Mouse (Mus musculus): ENCODE measurements around the gene Kcnk7. TPM values are rescaled to one million over a fixed set of nuclear protein-coding genes. Genes with fewer than 3 reads are reported as not detected.

Kcnk7 gene
- not detected for polyA plus RNA-seq (2014; fragmentation: Illumina TruSeq; extraction: RNeasy Lipid Tissue Mini Kit (QIAGEN cat#74804); ENCODE audit: low read depth, low replicate concordance)

DNA sequence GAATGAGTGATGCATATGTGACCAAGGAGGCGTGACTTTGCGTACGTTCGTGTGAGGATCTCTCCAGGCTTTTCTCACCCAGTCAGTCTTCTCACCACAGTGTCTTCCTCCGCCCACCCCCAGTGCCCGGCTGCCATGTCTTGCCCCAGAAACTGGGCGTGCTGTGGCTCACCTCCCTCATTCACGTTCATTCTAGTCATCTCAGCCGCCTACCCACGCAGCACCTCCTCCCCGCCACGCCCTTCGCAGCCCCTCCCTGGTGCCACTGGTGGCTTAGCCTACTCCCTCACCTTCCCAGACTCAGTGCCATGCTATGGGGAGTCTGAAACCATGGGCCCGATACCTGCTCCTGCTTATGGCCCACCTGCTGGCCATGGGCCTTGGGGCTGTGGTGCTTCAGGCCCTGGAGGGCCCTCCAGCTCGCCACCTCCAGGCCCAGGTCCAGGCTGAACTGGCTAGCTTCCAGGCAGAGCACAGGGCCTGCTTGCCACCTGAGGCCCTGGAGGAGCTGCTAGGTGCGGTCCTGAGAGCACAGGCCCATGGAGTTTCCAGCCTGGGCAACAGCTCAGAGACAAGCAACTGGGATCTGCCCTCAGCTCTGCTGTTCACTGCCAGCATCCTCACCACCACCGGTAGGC is at the start of gene Kcnk7:
Gene Kcnk7, plus strand, starts transcription at position 205 of the 638 bp plus-strand sequence.

DNA sequence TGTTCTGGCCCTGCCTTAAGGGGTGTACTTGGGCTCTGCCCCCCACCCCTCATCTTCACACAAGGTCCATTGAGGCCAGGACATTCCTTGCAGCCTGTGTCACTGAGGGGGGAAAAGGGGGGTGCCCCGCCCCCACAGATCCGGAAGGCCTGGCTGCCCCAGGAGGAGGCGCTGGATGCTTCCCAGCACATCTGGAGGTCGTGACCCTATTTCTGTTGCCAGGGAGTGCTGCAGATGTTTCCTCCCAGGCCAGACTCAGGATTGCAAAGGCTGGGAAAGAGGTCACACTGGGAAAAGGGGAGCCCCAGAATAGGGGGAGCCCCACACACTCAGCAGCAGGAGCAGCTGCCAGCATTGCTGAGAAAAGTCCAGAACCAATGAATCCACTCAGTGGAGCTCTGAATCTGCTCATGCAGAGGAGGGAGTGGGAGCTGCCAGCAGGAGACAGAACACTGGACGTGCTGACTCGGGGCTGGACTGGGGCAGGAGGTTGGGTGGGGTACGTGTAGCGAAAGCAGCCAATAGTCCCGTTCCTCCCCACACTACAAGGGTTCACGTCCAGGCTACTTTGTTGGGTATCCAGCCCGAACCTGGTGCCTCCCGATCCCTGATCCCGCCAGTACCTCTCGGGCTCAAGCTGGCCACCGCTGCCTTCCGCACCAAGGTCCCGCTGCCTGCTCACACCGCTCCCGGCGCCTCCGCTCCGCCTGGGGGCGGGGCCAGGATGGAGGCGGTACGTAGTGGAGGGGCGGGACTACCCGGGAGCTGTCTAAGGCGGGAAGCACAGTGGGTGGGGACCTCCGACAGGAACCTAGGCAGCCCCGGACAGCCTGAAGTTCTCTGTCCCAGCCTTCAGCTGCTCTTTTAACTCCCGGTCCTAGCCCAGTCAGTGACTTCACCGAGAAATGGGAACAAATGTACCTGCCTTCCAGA is 40.9 kb upstream of the Kcnk7 start, which contains the start of gene Sipa1:
Gene Sipa1, minus strand, starts transcription at position 727 of the 933 bp plus-strand sequence.

DNA sequence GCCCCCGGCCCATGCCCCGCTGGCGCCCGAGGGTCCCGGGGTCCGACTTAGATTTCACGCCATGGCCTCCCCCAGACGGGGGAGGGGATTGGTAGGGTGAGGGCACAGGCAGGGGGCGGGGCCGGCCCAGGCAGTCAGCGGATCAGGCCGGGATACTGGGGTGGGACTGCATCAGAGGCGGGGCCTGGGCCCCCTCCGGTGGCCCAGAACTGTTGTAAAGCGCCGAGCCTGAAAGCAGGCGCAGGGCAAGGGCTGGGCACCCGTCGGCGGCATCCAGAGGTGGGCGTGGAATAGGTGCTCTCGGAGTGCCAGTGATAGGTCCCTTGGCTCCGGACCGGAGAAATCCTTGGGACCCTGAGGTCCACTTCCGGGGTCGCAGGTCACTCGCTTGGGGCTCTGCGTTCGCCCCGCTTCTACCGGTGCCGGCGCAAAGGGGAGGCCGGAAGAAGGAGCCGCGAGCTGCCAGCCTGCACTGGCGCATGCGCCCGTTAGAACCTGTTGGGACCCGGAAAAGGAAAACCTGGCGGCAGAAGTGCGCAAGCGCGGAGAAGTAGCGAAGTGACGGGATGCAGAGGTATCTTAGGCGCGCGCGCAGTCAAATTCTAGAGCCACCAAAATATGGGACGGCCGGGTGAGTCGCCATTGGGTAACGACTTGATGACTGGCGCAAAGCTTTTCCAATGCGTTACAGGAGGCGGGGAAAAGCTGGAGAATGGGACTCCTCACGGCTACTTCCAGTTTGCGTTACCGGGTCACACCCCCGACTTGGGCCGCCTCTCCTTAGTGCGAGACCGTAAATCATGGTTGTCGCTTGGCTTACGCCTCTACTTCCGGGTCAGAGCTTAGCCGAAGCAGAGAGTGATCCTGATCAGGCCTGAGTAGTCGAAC is 15.7 kb upstream of the Kcnk7 start, which contains the start of the genes Map3k11 and Pcnx3:
Gene Map3k11, plus strand, starts transcription at position 543 of the 888 bp plus-strand sequence.
Gene Pcnx3, minus strand, starts transcription at position 709 of the 888 bp plus-strand sequence.

DNA sequence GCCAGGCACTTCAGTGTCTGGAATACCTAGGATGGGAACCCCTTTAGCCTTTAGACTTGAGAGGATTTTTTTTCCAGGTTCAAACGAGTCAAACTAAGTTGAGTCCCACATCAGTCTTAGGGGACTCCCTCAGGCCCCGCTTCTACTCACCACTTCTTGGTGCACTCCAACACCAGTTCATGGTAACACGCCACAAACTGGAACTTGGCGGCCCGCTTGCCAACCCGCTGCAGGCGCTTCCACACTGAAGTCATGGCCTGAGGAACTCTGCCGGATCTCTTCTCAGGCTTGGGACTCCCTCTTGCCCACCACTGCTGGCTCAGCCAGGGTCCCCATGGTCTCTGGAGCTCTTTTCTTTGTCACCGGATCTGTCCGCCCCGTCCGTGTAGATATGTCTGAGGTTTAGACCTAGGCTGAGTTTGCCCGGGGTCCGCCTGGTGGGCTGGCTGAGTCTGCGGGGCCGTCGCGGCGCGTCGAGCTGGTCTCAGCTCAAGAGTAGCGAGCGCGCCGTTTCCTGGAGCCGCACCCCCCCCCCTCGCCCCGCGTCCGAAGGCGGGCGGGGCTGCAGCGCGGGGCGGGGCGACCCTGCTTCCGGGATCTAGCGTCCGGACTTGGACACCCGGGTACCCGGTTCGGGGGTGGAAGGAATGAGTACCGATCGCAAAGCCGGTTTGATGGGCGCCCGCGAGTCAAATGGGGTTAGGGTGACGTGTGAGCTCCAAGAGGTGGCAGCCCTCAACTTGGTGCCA is 21.8 kb downstream of the Kcnk7 start, which contains the start of gene Ehbp1l1:
Gene Ehbp1l1, minus strand, starts transcription at position 551 of the 749 bp plus-strand sequence.

DNA sequence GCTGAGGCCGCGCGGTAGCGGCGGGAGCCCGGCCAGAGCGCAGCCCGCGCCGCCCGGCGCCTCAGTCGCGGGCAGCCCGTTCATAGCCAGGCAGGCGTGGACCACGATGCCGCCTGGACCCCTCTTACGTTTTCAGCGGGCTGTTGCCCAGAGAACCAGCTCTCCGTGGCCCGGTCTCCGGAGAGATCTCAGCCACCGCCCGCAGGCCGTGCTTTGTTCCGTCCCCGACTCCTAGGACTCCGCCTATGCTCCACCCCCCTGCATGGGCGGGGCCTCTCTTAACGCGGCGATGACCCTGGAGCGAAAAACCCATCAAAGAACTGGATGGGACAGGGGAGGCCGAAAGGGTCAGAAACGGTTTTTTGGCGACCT is 25.3 kb downstream of the Kcnk7 start, which contains the start of gene Fam89b:
Gene Fam89b, minus strand, starts transcription at position 210 of the 372 bp plus-strand sequence.

DNA sequence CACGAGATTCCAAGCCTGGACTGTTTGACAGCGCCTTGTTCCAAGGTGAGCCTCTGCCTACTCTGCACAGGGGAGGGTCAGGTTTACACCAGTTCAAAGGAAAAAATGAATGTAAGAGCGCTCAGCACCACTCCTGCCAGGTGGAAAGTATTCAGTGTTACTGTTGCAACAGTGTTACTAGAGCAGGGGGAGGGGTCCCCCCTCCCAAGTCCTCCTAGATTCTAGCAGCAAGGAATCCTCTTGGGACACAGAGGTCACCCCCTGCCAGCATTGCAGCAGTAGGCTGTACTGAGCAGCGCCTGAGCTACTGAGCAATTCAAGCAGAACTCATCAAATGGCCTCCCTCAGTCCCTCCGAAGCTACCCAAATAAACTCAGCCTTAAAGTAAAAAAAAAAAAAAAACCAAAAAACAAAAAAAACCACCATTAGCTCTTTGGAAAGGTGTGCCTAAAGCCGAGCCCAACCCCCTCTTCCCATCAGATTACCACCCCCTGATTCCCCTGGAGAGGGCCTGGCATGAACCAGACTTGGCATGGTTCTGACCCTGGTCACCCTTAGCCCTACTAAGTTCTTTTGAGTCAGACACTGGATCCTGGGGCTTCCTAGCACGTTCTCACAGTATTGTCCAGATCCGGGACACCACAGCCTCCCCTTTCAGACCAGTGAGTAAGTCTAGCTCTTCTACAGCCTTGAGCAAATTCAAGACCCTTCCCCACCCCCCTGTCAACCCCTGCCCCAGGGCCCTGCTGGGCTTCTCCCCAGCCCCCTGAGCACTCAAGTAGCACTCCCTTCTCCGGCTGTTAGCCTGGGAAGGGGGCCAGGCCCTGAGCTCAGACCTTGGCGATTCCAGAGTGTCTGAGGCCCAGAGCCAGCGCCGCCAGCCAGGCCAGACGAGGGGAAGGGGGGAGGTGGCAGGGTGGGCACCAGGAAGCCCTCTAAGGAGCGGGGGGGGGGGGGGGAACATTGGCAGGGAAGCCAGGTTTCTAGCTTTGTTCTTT is 36.5 kb downstream of the Kcnk7 start, which contains the start of gene Ltbp3:
Gene Ltbp3, plus strand, starts transcription at position 585 of the 998 bp plus-strand sequence.

Other genes with a start within 250 kb of the Kcnk7 start
- gene Ccdc85b, start 246.5 kb upstream of the Kcnk7 start, polyA plus RNA-seq (2014; fragmentation: Illumina TruSeq; extraction: RNeasy Lipid Tissue Mini Kit (QIAGEN cat#74804); ENCODE audit: low read depth, low replicate concordance), result 0.14 TPM
- gene Fibp, start 243.8 kb upstream of the Kcnk7 start, polyA plus RNA-seq (2014; fragmentation: Illumina TruSeq; extraction: RNeasy Lipid Tissue Mini Kit (QIAGEN cat#74804); ENCODE audit: low read depth, low replicate concordance), result 5.3 TPM
- not detected for gene Ctsw, start 235.9 kb upstream of the Kcnk7 start, polyA plus RNA-seq (2014; fragmentation: Illumina TruSeq; extraction: RNeasy Lipid Tissue Mini Kit (QIAGEN cat#74804); ENCODE audit: low read depth, low replicate concordance)
- 0.52 TPM for gene Efemp2, start 230.4 kb upstream of the Kcnk7 start, polyA plus RNA-seq (2014; fragmentation: Illumina TruSeq; extraction: RNeasy Lipid Tissue Mini Kit (QIAGEN cat#74804); ENCODE audit: low read depth, low replicate concordance)
- 1.2 TPM for gene Mus81, start 216.0 kb upstream of the Kcnk7 start, polyA plus RNA-seq (2014; fragmentation: Illumina TruSeq; extraction: RNeasy Lipid Tissue Mini Kit (QIAGEN cat#74804); ENCODE audit: low read depth, low replicate concordance)
- gene Cfl1, start 213.9 kb upstream of the Kcnk7 start, polyA plus RNA-seq (2014; fragmentation: Illumina TruSeq; extraction: RNeasy Lipid Tissue Mini Kit (QIAGEN cat#74804); ENCODE audit: low read depth, low replicate concordance), result 118 TPM
- gene 1700020D05Rik, start 200.6 kb upstream of the Kcnk7 start, polyA plus RNA-seq (2014; fragmentation: Illumina TruSeq; extraction: RNeasy Lipid Tissue Mini Kit (QIAGEN cat#74804); ENCODE audit: low read depth, low replicate concordance), result 127 TPM
- 0.91 TPM for gene Snx32, start 193.8 kb upstream of the Kcnk7 start, polyA plus RNA-seq (2014; fragmentation: Illumina TruSeq; extraction: RNeasy Lipid Tissue Mini Kit (QIAGEN cat#74804); ENCODE audit: low read depth, low replicate concordance)
- 1.9 TPM for gene Ovol1, start 143.7 kb upstream of the Kcnk7 start, polyA plus RNA-seq (2014; fragmentation: Illumina TruSeq; extraction: RNeasy Lipid Tissue Mini Kit (QIAGEN cat#74804); ENCODE audit: low read depth, low replicate concordance)
- not detected for gene Ap5b1, start 136.3 kb upstream of the Kcnk7 start, polyA plus RNA-seq (2014; fragmentation: Illumina TruSeq; extraction: RNeasy Lipid Tissue Mini Kit (QIAGEN cat#74804); ENCODE audit: low read depth, low replicate concordance)
- gene Rnaseh2c, start 102.5 kb upstream of the Kcnk7 start, polyA plus RNA-seq (2014; fragmentation: Illumina TruSeq; extraction: RNeasy Lipid Tissue Mini Kit (QIAGEN cat#74804); ENCODE audit: low read depth, low replicate concordance), result 0.25 TPM
- gene Kat5, start 94.1 kb upstream of the Kcnk7 start, polyA plus RNA-seq (2014; fragmentation: Illumina TruSeq; extraction: RNeasy Lipid Tissue Mini Kit (QIAGEN cat#74804); ENCODE audit: low read depth, low replicate concordance), result 52.9 TPM
- 1.1 TPM for gene Rela, start 66.9 kb upstream of the Kcnk7 start, polyA plus RNA-seq (2014; fragmentation: Illumina TruSeq; extraction: RNeasy Lipid Tissue Mini Kit (QIAGEN cat#74804); ENCODE audit: low read depth, low replicate concordance)
- gene Sipa1, start 40.7 kb upstream of the Kcnk7 start, polyA plus RNA-seq (2014; fragmentation: Illumina TruSeq; extraction: RNeasy Lipid Tissue Mini Kit (QIAGEN cat#74804); ENCODE audit: low read depth, low replicate concordance), result 0.07 TPM
- gene Map3k11, start 15.6 kb upstream of the Kcnk7 start, polyA plus RNA-seq (2014; fragmentation: Illumina TruSeq; extraction: RNeasy Lipid Tissue Mini Kit (QIAGEN cat#74804); ENCODE audit: low read depth, low replicate concordance), result 2.6 TPM
- 0.55 TPM for gene Pcnx3, start 15.5 kb upstream of the Kcnk7 start, polyA plus RNA-seq (2014; fragmentation: Illumina TruSeq; extraction: RNeasy Lipid Tissue Mini Kit (QIAGEN cat#74804); ENCODE audit: low read depth, low replicate concordance)
- 3.6 TPM for gene Ehbp1l1, start 21.9 kb downstream of the Kcnk7 start, polyA plus RNA-seq (2014; fragmentation: Illumina TruSeq; extraction: RNeasy Lipid Tissue Mini Kit (QIAGEN cat#74804); ENCODE audit: low read depth, low replicate concordance)
- gene Fam89b, start 25.3 kb downstream of the Kcnk7 start, polyA plus RNA-seq (2014; fragmentation: Illumina TruSeq; extraction: RNeasy Lipid Tissue Mini Kit (QIAGEN cat#74804); ENCODE audit: low read depth, low replicate concordance), result 4.0 TPM
- 0.53 TPM for gene Ltbp3, start 36.5 kb downstream of the Kcnk7 start, polyA plus RNA-seq (2014; fragmentation: Illumina TruSeq; extraction: RNeasy Lipid Tissue Mini Kit (QIAGEN cat#74804); ENCODE audit: low read depth, low replicate concordance)
- 0.52 TPM for gene Scyl1, start 67.1 kb downstream of the Kcnk7 start, polyA plus RNA-seq (2014; fragmentation: Illumina TruSeq; extraction: RNeasy Lipid Tissue Mini Kit (QIAGEN cat#74804); ENCODE audit: low read depth, low replicate concordance)
- 3.8 TPM for gene Frmd8, start 170.9 kb downstream of the Kcnk7 start, polyA plus RNA-seq (2014; fragmentation: Illumina TruSeq; extraction: RNeasy Lipid Tissue Mini Kit (QIAGEN cat#74804); ENCODE audit: low read depth, low replicate concordance)
- gene Slc25a45, start 173.4 kb downstream of the Kcnk7 start, polyA plus RNA-seq (2014; fragmentation: Illumina TruSeq; extraction: RNeasy Lipid Tissue Mini Kit (QIAGEN cat#74804); ENCODE audit: low read depth, low replicate concordance), result 2.8 TPM
- 0.38 TPM for gene Tigd3, start 189.8 kb downstream of the Kcnk7 start, polyA plus RNA-seq (2014; fragmentation: Illumina TruSeq; extraction: RNeasy Lipid Tissue Mini Kit (QIAGEN cat#74804); ENCODE audit: low read depth, low replicate concordance)
- gene Dpf2, start 208.6 kb downstream of the Kcnk7 start, polyA plus RNA-seq (2014; fragmentation: Illumina TruSeq; extraction: RNeasy Lipid Tissue Mini Kit (QIAGEN cat#74804); ENCODE audit: low read depth, low replicate concordance), result 9.0 TPM
- gene Cdc42ep2, start 220.4 kb downstream of the Kcnk7 start, polyA plus RNA-seq (2014; fragmentation: Illumina TruSeq; extraction: RNeasy Lipid Tissue Mini Kit (QIAGEN cat#74804); ENCODE audit: low read depth, low replicate concordance), result 0.11 TPM

Measured in testis, adult 10 weeks (tissue).